Mouse (Mus musculus) kidney, postnatal 14 days (tissue): ENCODE results near the gene Pheta1.
A peak's percentile ranks its signal among the peaks of the same experiment; 100 is the strongest.
"Not testable (repeated sequence)": the region's sequence is repeated elsewhere in the genome, so short reads cannot be mapped to it uniquely, and the experiment has no call there.

Source experiments
- DNase-seq: peaks from one replicate; pipeline ENCODE4 v3.0.0; 2022; ENCODE audit warnings: mixed read lengths

Pheta1 gene

DNA sequence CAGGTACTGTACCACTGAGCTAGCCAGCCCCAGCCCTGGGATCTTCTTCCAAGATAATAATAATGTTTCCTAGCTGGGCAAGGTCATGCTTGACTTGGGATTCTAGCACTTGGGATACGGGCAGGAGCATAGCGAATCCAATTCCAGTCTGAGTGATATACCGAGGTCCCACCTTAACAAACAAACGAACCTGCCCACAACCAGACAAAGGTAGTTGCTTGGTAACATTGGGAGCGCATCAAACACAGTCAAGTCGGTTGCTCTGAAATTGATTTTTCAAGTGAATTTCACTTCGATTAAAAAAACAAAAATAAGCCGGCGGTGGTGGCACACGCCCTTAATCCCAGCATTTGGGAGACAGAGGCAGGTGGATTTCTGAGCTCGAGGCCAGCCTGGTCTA is 2.5 kb upstream of the Pheta1 start:
- DNase-seq: no peak

GRCm38 (mm10) chr5:121847269-121847668 is 1.5 kb upstream of the Pheta1 start:
- not testable (repeated sequence) for DNase-seq

- peak; percentile 73 for DNase-seq
Observed at GRCm38 (mm10) chr5:121848035-121848519, 707 bp upstream of the Pheta1 start.

DNA sequence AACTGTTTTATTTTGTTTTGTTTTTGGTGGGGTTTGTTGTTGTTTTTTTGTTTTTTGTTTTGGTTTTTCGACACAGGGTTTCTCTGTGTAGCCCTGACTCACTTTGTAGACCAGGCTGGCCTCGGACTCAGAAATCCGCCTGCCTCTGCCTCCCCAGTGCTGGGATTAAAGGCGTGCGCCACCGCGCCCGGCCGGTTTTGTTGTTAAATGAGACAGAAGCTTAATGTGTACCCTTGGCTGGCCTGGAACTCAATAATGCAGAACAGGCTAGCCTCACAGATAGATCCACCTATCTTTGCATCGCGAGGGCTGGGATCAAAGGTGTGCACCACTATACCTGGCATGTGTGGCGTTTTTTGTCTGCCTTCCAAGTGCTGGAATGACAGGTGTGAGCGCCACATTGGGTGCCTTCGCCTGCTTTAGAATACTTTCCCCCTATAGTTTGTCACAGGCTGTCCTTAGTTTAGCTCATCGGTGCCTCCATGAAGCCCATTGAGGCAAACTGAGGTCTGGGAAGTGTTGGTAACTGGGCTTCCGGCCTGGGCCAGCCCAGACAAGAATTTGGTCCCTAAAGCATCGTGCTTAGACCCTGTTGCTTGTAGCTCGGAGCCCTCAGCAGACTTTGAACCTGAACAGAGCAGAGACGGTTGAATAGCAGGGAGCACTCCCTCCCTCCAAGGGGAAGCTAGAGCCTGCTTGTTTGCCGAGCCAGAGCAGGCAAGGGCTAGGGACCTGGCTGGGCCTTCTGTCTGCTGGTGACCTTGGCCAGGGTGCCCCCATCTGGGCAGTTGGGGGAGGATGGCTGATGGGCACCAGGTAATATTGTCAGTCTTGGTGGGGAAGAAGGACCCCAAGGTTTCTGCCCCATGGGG is 930 bp downstream of the Pheta1 start:
- DNase-seq: peak; percentile 65

GRCm38 (mm10) chr5:121853368-121854051 is 4.7 kb downstream of the Pheta1 start:
- peak; percentile 69 for DNase-seq

DNA sequence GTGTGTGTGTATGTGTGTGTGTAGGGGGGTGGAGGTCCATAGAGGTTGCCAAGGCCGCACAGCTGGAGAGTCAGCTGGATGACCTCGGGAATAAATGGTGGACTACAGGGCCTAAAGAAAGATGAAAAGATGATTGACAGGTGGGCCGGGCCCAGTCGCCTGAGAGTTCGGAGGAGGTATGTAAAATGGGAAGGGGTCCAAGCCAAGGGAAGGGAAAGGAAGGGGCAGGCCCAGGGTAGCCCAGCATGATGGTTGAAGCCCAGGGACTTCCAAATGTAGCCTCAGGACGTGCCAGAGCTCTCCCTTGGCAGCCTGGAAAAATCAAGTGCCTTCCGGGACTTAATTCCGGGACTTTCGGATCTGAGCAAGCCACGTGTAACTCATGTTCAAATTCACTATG is 6.0 kb downstream of the Pheta1 start:
- no peak for DNase-seq

- no peak for DNase-seq
Observed at GRCm38 (mm10) chr5:121856740-121857139, 8.0 kb downstream of the Pheta1 start.

- no peak for DNase-seq
Observed at GRCm38 (mm10) chr5:121858427-121858826, 9.6 kb downstream of the Pheta1 start.

DNA sequence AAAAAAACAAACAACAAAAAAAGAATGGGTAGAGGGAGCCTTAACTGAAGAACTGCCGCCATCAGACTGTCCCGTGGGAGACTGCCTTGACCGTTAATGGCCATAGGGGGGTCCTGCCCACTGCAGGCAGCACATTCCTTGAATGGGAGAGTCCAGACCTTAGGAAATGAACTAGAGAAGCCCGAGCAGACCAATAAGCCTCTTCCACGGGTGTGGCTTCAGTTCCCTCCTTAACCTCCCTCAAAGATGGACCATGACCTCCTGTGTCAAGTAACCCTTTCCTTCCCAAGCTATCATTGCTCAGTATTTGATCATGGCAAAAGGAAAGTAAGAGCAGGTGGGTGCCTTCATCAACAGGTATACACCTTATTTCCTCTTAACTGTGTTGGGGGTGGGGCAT is 13.2 kb downstream of the Pheta1 start:
- no peak for DNase-seq

GRCm38 (mm10) chr5:121864330-121864729 is 15.5 kb downstream of the Pheta1 start:
- no peak for DNase-seq

DNA sequence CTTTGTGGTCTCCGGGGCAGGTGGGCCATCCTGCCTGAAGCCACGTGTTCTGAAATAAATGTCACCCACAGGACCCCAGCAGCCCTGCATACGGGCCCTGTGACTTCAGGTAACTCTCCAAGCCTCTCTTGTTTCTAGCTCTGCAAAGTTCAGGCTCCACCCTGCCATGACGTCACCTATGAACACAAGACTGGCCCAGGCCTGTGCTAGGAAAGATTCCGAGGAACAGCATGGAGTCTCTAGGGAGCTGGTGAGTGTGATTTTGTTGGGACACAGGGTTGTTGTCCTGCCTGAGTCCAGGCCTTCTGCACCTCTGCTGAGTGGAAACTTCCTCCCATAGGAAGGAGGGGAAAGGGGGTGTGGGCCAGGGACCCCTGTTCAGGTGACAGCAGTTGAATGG is 19.2 kb downstream of the Pheta1 start:
- no peak for DNase-seq

DNA sequence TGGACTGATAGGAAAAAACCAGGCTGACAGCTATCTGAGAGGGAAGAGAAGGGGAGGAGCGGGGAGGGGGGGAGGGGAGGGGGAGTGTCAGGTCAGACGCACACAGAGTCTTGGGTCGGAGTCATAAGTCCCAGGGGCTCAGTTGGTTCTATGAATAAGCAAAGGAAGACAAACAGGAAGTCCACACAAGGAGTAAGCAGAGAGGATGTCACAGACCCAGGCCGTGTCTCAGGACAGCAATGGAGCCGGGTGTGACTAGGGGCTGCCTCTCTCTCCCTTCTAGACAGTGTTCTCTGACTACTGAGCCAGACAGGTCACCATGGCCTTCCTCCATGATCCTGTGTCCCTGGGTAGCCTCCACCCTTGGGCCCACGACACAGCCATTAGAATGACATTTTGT is 22.0 kb downstream of the Pheta1 start:
- peak; percentile 21 for DNase-seq

DNA sequence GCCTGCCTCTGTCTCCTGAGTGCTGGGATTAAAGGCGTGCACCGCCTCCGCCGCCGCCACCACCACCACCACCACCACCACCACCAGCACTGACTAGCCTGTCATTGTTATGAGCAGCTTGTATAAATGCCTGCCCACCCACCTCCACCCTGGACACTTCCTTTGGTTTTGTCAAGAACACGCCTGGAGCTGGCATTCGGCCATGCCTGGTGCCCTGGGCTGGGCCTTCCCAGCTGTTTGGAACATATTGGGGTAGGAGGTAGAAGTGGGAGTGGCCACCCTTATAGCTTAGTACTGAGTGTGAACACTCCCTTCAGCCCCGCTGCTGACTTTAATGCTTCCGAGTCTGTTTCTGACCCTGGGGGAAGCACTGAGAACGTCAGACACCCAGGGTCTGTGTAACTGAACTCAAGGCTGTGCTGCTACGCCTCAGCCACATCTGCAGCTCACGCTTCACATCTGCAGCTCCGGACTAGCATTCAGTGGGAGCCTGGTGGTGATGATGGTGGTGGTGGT is 22.8 kb downstream of the Pheta1 start:
- no peak for DNase-seq

- DNase-seq: peak; percentile 81
Observed at GRCm38 (mm10) chr5:121872158-121872557, 23.4 kb downstream of the Pheta1 start.

DNA sequence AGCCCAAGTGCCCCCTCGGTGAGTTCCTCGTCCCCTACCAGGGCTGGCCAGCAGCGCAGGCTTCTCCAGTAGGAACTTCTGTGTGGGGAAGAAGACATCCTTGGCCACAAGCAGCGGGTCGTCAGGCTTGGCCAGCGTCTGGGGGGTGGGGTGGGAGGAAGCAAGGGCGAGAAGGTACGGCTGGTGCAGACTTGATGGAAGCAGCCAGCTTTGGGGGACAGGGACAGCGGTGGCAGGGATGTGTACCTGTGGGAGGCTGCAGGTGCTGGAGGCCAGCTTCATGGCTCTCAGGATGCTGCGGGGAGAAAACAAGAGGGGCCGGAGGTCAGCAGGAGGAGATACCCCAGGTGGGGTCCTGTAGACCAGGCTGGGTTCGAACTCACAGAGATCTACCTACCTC is 26.3 kb downstream of the Pheta1 start:
- DNase-seq: no peak

DNA sequence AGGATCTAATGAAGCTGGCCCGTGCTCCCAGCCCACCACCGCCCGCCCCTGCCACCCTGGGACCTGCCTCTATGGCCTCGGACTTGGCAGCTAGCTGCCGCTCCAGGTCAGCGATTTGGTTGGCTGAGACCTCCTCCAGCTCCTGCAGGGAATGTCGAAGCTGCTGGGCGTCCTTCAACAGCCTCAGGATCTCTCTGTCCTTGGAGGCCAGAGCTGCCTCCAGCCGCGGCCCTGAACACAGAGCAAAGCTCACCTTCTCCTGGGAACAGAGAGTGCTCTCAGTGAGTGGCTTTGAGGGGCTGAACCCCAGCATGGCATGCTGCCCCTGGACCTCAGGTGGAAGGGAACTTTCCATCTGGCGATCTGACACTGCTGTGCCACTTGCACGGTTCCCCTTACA is 28.1 kb downstream of the Pheta1 start:
- DNase-seq: no peak

DNA sequence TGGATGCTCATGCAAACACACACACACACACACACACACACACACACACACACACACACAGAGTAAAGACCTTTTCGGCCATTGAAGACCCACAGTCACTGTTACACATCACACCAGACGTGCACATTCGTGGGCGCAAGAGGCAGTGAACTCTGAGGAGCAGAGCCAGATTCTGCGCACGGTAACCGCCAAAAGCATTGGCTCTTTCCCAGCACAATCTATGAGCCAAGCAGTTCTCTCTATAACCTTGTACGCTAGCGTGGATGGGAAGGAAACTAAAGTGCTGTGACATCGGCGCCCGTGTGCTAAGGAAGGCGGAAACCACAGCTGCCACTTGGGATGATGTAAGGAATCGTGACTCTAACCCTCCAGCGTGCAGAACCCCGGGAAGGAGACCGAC is 29.9 kb downstream of the Pheta1 start:
- DNase-seq: no peak

DNA sequence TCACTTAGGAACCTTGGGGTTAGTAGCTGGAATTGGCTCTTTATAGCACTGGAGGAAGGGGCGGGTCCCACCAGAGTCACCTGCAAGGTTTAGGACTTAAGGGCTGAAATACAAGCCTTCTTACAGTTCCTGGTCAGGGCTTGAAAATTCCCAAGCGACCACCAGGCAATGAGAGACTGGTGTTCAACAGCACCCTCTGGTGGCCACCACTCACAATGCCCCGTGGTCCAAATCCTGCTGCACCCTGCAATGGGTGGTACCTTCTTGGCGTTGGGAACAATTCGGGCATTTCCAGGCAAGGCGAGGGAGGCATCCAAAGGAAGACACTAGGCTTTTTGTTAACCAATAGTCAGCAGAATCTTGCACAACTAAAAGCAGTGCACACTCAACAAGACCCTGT is 30.4 kb downstream of the Pheta1 start:
- DNase-seq: peak; percentile 43

DNA sequence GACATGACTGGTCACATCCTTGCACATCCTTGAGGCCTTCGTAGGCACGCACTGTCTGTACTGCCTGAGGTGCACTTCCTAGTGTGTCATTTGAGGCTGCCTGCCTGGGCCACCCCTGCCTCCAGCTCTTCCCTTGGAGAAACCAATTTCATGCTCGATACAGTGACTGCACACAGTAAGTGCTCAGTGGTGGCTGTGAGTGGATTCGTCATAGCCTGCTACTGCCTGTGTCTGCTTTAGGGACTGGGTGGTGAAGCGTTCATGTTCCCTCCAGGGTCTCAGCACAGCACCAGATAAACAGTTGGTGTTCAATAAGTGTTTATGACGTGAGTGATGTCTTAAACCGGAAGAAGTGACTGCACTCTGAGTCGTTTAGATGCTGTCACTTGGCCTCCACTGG is 34.6 kb downstream of the Pheta1 start:
- DNase-seq: no peak

DNA sequence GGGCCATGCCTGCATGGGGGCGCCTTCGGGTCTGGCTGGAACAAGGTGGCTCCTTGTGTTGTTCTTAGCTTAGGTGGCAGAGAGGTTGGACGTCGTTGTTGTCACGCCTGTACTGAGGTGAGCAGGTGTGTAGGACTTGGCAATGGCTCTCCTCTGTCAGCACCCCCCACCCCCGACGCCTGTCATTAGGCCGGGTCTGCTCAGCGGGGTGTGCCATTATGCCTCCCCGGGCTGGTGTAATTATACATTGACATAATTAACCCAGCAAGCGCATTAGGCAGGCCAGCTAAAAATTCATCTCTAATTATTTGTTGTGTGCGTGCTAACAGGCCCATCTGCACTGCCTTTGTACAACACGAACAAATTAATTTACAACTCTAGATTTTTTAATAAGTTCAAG is 40.6 kb downstream of the Pheta1 start:
- DNase-seq: no peak

DNA sequence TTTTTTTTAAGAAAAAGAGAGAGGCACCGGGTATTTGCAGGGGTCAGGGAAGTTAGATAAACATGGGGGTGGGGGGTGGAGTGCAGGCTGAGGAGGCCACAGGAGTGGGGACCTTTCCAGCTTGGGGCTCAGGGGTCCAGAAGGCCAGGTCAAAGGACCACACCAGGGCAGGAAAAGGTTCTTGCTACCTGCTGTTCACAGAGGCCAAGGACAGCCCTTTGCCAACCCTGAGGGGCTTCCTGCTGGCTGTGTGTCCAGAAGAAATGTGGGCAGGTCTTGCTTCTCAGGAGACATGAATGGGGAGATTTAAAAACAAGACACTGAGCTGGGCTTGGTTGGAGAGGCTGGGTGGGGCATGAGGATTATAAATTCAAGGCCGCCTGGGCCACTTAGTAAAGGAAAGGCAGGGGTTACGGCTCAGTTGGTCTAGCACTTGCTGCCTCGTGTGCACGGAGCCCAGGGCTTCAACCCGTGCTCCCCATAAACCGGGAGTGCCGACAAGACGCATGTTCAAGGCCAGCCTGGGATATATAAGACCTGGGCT is 41.1 kb downstream of the Pheta1 start:
- no peak for DNase-seq

DNA sequence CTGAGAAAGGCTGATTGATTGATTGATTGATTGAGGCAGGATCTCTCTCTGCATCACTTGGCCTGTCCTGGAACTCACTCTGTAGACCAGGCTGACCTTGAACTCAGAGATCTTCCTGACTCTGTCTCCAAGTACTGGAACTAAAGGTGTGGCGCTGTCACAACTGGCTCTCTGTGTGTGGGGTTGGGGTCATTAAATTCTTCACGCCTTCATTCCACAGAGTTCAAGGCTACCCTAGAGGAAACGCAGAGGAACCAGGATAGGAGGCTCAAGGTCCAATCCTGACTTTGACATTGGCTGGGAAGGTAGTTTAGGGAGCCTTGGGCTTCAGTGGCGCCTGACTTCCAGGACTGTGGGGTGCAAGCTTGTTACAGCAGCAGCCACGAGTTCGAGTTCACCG is 42.1 kb downstream of the Pheta1 start:
- DNase-seq: no peak

- DNase-seq: no peak
Observed at GRCm38 (mm10) chr5:121892281-121892680, 43.5 kb downstream of the Pheta1 start.

GRCm38 (mm10) chr5:121893581-121893980 is 44.8 kb downstream of the Pheta1 start:
- DNase-seq: no peak
